Mouse (Mus musculus) thymus, postnatal 0 days (tissue): ENCODE measurements around the gene Col6a3. TPM values are rescaled to one million over a fixed set of nuclear protein-coding genes. Genes with fewer than 3 reads are reported as not detected.

Experiments used
- DNase-seq: peaks from one replicate; pipeline ENCODE4 v3.0.0-alpha.2; 2015; ENCODE audit warnings: low spot score
- polyA plus RNA-seq: library from polyadenylated mRNA; unstranded; fragments of >200 nt; fragmentation: Nextera tagmentation; extraction: Ambion mirVana; gene quantifications from 2 replicates; pipeline ENCODE4 v1.2.1, GENCODE M21; 2015

The Col6a3 gene
- polyA plus RNA-seq, 1 experiment from 2014 or later: 5.6 TPM

GRCm38 (mm10) chr1:90800466-90800865, 43.3 kb downstream of the Col6a3 start:
- no peak for DNase-seq

GRCm38 (mm10) chr1:90797276-90797891, 46.4 kb downstream of the Col6a3 start:
- DNase-seq: no peak

- DNase-seq: no peak
These were observed 50.4 kb downstream of the Col6a3 start for GRCm38 (mm10) chr1:90793368-90793767.

- DNase-seq: no peak
These were observed 52.8 kb downstream of the Col6a3 start for GRCm38 (mm10) chr1:90790925-90791324.

GRCm38 (mm10) chr1:90789506-90789905, 54.3 kb downstream of the Col6a3 start:
- no peak for DNase-seq

- DNase-seq: no peak
These were observed 63.3 kb downstream of the Col6a3 start for GRCm38 (mm10) chr1:90780446-90780845.

- DNase-seq: no peak
These were observed 64.7 kb downstream of the Col6a3 start for GRCm38 (mm10) chr1:90779072-90779471.

- peak; percentile 11 for DNase-seq
These were observed 68.1 kb downstream of the Col6a3 start for GRCm38 (mm10) chr1:90775477-90776241.

- no peak for DNase-seq
These were observed 72.6 kb downstream of the Col6a3 start for GRCm38 (mm10) chr1:90771172-90771571.

- no peak for DNase-seq
These were observed 73.7 kb downstream of the Col6a3 start for GRCm38 (mm10) chr1:90770027-90770426.

- no peak for DNase-seq
These were observed 74.5 kb downstream of the Col6a3 start for GRCm38 (mm10) chr1:90769301-90769700.

- no peak for DNase-seq
These were observed 85.6 kb downstream of the Col6a3 start for GRCm38 (mm10) chr1:90758091-90758673.

GRCm38 (mm10) chr1:90753869-90754563, 89.8 kb downstream of the Col6a3 start:
- no peak for DNase-seq

GRCm38 (mm10) chr1:90751221-90751620, 92.5 kb downstream of the Col6a3 start:
- DNase-seq: no peak

- no peak for DNase-seq
These were observed 93.6 kb downstream of the Col6a3 start for GRCm38 (mm10) chr1:90750169-90750568.

GRCm38 (mm10) chr1:90748544-90748943, 95.2 kb downstream of the Col6a3 start:
- no peak for DNase-seq

GRCm38 (mm10) chr1:90743941-90744386, 99.8 kb downstream of the Col6a3 start:
- no peak for DNase-seq

- DNase-seq: no peak
These were observed 100.3 kb downstream of the Col6a3 start for GRCm38 (mm10) chr1:90743445-90743844.

- peak; percentile 45 for DNase-seq
These were observed 101.1 kb downstream of the Col6a3 start for GRCm38 (mm10) chr1:90742641-90743040.

- peak; percentile 81 for DNase-seq
These were observed 103.3 kb downstream of the Col6a3 start for GRCm38 (mm10) chr1:90740216-90741170.

GRCm38 (mm10) chr1:90738913-90739312, 104.9 kb downstream of the Col6a3 start:
- DNase-seq: no peak
